Mouse (Mus musculus): Measurements from ENCODE around the gene Aaas. TPM values are rescaled to one million over a fixed set of nuclear protein-coding genes. Genes with fewer than 3 reads are reported as not detected.

Gene Aaas
- polyA plus RNA-seq, 1 experiment: 55.8 TPM

- TF ChIP-seq POLR2A (IDR thresholded peaks at IDR 0.05; ENCODE audit: low read depth, low read length): peak; percentile 14; the same call in 1 of the 2 replicates
- TF ChIP-seq CTCF (IDR thresholded peaks at IDR 0.05; ENCODE audit: extremely low read depth, insufficient read depth, insufficient read length, insufficient replicate concordance): no peak
- DNase-seq (ENCODE audit: low read depth in 1 of 2, low spot score in 2 of 2): peak; percentile 77 to 93
- Histone ChIP-seq H3K36me3 (ENCODE audit: control insufficient read depth, insufficient read depth, low read length) (no peaks in the 10 kb centered on the region), H3K4me3 (ENCODE audit: extremely low read depth, insufficient read depth, insufficient read length) (peak within 1 kb of the TSS; percentile 93), H3K4me1 (ENCODE audit: control insufficient read depth, insufficient read depth, insufficient read length) (peaks cover 3% of the 10 kb centered on the region; the same call in 1 of the 2 replicates), H3K27me3 (ENCODE audit: control insufficient read depth, insufficient read depth, low read length) (no peaks in the 10 kb centered on the region), H3K27ac (ENCODE audit: insufficient read depth, low read length) (no peak within 1 kb of the TSS)
- 5% methylated on average over 25 of the region's 25 CpGs for WGBS
These were observed 54.8 kb downstream of the Aaas start, which contains the start of gene Espl1 for GRCm38 (mm10) chr15:102295633-102296367. Gene Espl1, plus strand, starts transcription at chr15:102296266.

Other genes with a start within 250 kb of the Aaas start
- gene Spryd3, start 214.5 kb downstream of the Aaas start, polyA plus RNA-seq (2012; rRNA removed): 26.0 and 28.8 TPM in 2 replicates
- gene Igfbp6, start 206.4 kb downstream of the Aaas start, polyA plus RNA-seq (2012; rRNA removed): 10.9 and 21.0 TPM in 2 replicates
- 3.2 and 5.4 TPM in 2 replicates for gene Soat2, start 200.2 kb downstream of the Aaas start, polyA plus RNA-seq (2012; rRNA removed)
- gene Zfp740, start 147.5 kb downstream of the Aaas start, polyA plus RNA-seq (2012; rRNA removed): 26.8 and 30.2 TPM in 2 replicates
- gene Csad, start 146.0 kb downstream of the Aaas start, polyA plus RNA-seq (2012; rRNA removed): 33.2 and 40.9 TPM in 2 replicates
- 127 and 143 TPM in 2 replicates for gene Itgb7, start 118.8 kb downstream of the Aaas start, polyA plus RNA-seq (2012; rRNA removed)
- gene Rarg, start 93.3 kb downstream of the Aaas start, polyA plus RNA-seq (2012; rRNA removed): 21.1 and 27.5 TPM in 2 replicates
- 0.05 TPM in 1 of 2 replicates, not detected in the other for gene Gm9918, start 80.2 kb downstream of the Aaas start, polyA plus RNA-seq (2012; rRNA removed)
- gene Mfsd5, start 71.3 kb downstream of the Aaas start, polyA plus RNA-seq (2012; rRNA removed): 57.8 and 79.8 TPM in 2 replicates
- 8.9 and 15.1 TPM in 2 replicates for gene Espl1, start 54.5 kb downstream of the Aaas start, polyA plus RNA-seq (2012; rRNA removed)
- 51.9 and 63.6 TPM in 2 replicates for gene Pfdn5, start 24.7 kb downstream of the Aaas start, polyA plus RNA-seq (2012; rRNA removed)
- 41.9 and 48.4 TPM in 2 replicates for gene Myg1, start 19.1 kb downstream of the Aaas start, polyA plus RNA-seq (2012; rRNA removed)
- gene Sp7, start 16.4 kb upstream of the Aaas start, polyA plus RNA-seq (2012; rRNA removed): not detected in 2 replicates
- 19.6 and 22.7 TPM in 2 replicates for gene Sp1, start 55.4 kb upstream of the Aaas start, polyA plus RNA-seq (2012; rRNA removed)
- gene Amhr2, start 94.6 kb upstream of the Aaas start, polyA plus RNA-seq (2012; rRNA removed): 0.56 and 0.66 TPM in 2 replicates
- 170 and 215 TPM in 2 replicates for gene Prr13, start 108.3 kb upstream of the Aaas start, polyA plus RNA-seq (2012; rRNA removed)
- 378 and 426 TPM in 2 replicates for gene Pcbp2, start 119.8 kb upstream of the Aaas start, polyA plus RNA-seq (2012; rRNA removed)
- gene Gm10337, start 153.0 kb upstream of the Aaas start, polyA plus RNA-seq (2012; rRNA removed): not detected in 2 replicates
- 2.1 TPM in 2 replicates for gene Map3k12, start 166.3 kb upstream of the Aaas start, polyA plus RNA-seq (2012; rRNA removed)
- gene Tarbp2, start 167.4 kb upstream of the Aaas start, polyA plus RNA-seq (2012; rRNA removed): 53.9 and 58.4 TPM in 2 replicates
- 6.7 and 8.1 TPM in 2 replicates for gene Npff, start 174.2 kb upstream of the Aaas start, polyA plus RNA-seq (2012; rRNA removed)

Measured in spleen, adult 2 months (tissue).